Mouse (Mus musculus) olfactory bulb, adult 2 months (tissue): Measurements from ENCODE around the gene Rps16.

ENCODE experiments used
- CTCF ChIP-seq: fragments of 200-500 bp; IDR thresholded peaks from 2 replicates; pipeline ENCODE4 v1.5.1; 2012; ENCODE audit warnings: low read depth, mild to moderate bottlenecking, low read length, moderate library complexity; ENCODE audit not compliant: insufficient read depth
- POLR2A ChIP-seq: fragments of 200-500 bp; IDR thresholded peaks from 2 replicates; pipeline ENCODE4 v1.6.1; 2012; ENCODE audit warnings: mild to moderate bottlenecking, low read depth, low read length, moderate library complexity; ENCODE audit not compliant: insufficient read depth

DNA sequence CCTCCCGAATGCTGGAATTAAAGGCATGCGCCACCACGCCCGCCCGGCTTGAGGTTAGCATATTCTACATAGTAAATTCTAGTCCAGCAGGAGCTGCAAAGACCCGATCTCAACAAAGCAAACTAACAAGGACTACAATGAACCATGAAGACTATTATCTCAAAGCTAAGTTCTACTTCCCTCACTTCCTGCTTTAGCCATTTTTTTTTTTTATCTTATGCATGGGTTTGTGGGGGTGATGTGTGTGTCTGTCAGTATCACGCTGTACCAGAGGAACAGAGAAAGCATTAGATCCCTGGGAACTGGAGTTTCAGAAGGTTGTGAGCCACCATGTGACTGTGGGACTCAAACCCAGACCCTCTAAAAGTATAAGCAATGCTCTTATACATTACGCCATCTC lies 25.2 kb upstream of the Rps16 start:
- TF ChIP-seq CTCF (no peak), POLR2A (no peak)
